Mouse (Mus musculus): ENCODE measurements at regions not wholly inside any gene's neighbourhood (a gene's known extent, or its start where the extent isn't known, plus 50 kb on each side); places are given as distances from the start of the nearest gene placed in this dataset.

DNA sequence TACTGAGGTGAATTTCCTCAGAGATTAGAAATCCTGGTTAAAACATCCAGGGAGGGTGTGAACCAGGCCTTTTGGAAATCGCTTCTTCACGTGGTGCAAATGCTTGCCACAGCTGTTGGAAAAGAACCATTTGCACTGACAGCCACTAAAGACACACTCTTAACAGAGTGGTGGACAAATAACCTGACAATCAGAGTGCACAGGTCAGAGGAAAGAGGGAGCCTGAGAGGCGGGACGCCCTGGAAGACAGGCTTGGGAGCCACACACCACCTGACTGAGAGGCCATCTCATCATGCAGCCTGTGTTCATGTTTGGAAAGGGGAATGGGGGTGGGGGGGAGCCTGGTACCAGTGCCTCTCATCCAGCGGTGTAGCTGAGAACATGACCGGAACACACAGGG, 87.0 kb upstream of the Gm11983 start:
- no peak for DNase-seq (ENCODE audit: low read depth, low spot score)

DNA sequence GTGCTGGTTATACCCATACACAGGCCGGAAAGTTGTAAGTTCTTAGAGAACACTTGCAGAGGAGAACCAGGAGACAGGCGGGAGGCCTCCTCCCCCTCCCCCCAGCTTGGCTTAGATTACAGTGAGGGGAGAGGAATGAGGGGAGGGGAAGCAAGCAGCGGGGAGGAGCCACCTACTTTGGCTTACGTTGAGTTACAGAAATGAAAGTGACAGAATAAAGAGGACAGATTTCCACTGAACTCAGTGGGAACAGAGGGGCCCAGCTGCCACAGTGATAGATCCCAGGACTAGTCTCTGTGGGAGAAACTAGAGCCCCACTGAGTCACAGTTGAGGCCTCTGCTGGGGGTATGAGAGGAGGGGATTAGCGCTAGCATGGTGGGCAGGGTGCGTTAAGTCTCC, 86.5 kb upstream of the Gm11983 start:
- no peak for DNase-seq (ENCODE audit: low read depth, low spot score)

DNA sequence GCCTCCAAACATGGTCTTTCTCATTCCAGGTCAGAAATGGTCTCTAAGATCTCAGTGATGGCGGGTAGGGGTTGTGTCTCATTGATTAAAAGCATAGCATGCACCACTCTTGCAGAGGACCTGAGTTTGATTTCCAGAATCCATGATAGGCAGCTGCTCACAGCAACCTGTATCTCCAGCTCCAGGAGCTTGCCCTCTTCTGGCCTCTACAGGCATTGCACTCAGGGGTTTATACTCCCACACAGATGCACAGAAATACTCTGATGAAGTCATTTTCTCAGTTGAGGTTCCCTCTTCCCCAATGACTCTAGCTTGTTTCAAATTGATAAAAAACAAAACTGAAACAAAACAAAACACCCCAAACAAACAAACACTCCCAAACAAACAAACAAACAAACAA, 81.1 kb upstream of the Gm11983 start:
- no peak for DNase-seq (ENCODE audit: low read depth, low spot score)

- DNase-seq (ENCODE audit: low read depth, low spot score) = no peak
Measured at GRCm38 (mm10) chr11:6905630-6906029, 68.2 kb upstream of the Gm11983 start.

DNA sequence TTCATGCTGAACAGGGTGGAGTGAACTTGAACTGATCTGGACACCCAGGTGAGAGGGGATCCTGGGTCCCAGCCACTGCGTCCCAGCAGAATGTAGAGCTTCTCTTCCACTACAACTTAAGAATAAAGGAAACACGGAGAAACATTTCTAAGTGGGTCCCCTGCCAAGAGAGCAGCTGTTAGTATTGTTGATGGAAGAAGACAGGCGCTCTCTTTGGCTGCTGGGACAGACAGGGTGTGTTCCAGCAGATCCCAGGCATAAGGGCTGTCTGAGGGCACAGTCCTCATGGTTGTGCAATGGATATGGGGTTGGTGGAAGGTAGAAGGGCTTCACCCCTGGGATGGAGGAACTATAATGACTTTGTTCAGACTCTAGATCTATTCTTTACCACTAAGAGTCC, 65.5 kb upstream of the Gm11983 start:
- no peak for DNase-seq (ENCODE audit: low read depth, low spot score)

DNA sequence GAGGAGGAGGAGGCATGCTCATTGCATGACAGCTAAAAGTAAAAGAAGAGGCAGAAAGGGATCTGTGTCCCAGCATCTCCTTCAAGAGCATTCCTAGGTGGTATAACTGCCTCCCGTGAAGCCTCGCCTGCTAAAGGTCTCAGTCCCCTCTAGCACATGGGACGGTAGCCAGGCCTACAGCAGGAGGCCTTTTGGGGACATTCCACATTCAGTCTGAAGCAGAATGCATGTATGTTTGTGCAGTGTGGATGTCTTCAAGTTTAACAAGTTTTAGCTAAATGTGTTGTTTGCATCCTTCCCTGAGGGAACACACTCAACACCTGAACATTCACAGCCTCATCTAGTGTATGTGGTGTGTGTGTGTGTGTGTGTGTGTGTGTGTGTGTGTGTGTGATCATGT, 64.8 kb upstream of the Gm11983 start:
- DNase-seq (ENCODE audit: low read depth, low spot score) = no peak

DNA sequence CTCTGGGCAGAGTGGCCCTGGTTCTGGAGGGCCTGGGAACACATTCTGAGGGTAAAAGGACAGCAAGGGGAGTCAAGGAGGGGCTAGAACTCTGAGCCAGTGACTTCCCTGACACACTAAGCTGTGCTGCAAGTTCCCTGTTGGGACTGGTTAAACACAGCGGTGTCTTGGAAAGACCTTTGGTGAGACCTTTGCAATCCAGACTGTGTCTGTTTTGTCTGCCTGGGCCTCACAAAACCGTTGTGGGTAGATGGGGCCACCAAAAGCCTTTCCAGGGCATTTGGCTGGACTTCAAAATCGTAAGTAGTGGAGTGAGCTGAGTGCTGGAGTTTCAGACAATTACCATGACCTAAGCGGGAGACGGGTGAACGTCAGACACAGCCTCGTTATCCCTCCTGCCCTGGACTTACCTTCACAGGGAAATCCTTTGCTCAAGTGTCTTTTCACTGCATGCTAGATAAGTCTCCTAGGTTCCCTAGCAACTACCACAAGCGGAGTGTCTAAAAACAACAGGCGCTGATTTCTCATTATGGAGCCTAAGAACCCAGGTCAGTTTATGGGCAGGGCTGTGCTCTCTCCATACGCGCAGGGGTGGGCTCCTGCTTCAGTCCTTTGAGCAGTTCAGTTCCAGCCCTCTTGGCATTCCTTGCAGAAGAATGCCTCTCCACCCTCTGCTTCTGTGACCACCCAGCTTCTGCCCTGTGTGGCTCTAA, 63.5 kb upstream of the Gm11983 start:
- no peak for DNase-seq (ENCODE audit: low read depth, low spot score)

DNA sequence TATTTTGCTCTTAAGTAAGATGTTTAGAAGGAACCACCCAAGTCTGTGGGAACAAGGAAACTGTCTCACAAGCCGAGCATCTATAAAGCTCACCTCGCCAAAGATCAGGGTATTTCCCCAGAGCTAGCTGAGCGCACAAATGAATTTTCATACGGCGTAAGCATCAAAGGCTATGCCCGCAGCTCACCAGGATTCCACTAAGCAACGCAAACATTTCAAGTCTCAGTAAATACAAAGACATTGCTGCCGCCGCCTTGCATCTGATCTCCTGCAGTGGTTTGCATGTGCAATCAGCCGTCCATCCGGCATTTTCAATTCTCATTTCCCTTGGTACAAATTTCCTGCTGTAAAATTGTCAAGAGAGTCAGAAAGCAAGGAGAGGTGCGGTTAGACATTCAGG, 62.9 kb upstream of the Gm11983 start:
- no peak for DNase-seq (ENCODE audit: low read depth, low spot score)

DNA sequence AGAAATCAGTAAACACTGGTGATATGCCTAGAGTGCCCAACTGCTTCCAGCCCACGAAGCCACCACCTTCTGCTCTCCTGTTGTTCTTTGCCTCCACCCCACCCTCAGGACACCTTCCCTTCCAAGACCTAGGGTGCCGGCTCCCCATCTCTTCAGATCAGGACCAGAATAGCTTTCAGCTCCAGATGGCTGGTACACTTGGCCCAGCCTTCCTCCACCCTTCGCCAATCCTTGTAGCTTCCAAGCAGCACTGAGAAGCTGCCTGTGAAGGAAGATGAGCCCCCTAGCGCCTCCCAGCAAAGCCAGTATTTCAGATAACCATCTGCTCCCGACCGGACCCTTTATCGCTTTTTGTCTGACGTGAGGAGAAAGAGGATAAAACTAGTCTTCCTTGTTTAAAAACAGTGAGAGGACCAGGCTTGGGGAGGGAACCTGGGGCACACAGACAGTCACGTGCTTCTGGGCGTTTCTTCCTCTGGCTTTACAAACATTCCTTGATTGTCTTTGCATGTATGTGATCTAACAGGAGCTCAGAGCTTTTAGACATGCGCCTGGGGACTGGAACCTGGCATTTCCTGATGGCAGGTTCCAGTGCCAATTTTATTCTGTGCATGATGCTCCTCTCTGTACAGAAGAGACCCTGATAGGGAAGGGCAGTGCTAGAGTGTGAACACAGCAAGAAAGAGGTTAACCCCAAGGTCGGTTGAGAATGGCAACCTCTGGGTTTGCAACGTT, 62.0 kb upstream of the Gm11983 start:
- DNase-seq (ENCODE audit: low read depth, low spot score) = no peak

GRCm38 (mm10) chr11:6898357-6899097, 61.1 kb upstream of the Gm11983 start:
- DNase-seq (ENCODE audit: low read depth, low spot score) = no peak

- DNase-seq (ENCODE audit: low read depth, low spot score) = no peak
Measured at GRCm38 (mm10) chr11:6895786-6896093, 58.3 kb upstream of the Gm11983 start.

DNA sequence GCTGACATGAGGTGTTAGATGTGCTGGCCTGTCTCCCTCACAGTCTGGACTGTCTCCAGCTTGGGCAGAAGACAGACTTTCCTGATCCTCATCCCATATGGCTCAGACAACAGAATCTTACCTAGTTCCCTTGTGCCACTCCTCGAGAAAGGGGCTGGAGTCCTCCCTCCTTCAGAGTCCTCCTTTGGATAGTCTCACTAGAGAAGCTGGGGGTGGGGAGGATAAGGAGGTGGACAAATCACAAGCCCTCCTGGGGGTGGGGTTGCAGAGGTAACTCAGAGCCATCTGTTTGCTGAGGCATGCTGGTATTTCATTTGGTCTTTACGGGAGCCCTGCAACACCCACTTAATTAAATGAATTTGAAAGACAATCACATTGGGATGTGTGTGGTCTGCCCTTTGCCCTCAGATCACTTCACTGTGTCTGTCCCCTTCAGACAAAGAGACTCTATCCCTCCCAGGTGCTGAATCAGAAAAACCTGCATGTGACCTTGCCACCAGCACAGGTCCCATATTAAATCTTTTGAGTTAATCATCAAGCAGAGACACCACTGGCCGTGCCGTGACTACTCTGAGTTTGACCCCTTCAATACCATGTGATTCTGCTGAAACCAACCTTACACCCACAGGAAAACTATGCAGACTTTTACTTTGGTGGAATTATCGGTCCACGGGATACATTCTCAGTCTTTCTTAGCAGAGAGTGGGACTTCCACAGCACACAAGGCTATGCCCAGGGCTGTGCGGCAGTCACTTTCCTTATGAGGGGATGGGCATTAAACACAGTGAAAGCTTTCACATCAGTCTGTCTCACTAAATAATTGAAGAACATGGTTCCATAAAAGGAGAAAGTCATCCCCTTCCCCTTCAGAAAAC, 57.7 kb upstream of the Gm11983 start:
- DNase-seq (ENCODE audit: low read depth, low spot score) = no peak

GRCm38 (mm10) chr11:6893734-6894133, 56.3 kb upstream of the Gm11983 start:
- no peak for DNase-seq (ENCODE audit: low read depth, low spot score)

- no peak for DNase-seq (ENCODE audit: low read depth, low spot score)
Measured at GRCm38 (mm10) chr11:6893063-6893462, 55.6 kb upstream of the Gm11983 start.

GRCm38 (mm10) chr11:6890450-6890849, 53.0 kb upstream of the Gm11983 start:
- no peak for DNase-seq (ENCODE audit: low read depth, low spot score)

GRCm38 (mm10) chr11:6889660-6890185, 52.3 kb upstream of the Gm11983 start:
- DNase-seq (ENCODE audit: low read depth, low spot score) = no peak

DNA sequence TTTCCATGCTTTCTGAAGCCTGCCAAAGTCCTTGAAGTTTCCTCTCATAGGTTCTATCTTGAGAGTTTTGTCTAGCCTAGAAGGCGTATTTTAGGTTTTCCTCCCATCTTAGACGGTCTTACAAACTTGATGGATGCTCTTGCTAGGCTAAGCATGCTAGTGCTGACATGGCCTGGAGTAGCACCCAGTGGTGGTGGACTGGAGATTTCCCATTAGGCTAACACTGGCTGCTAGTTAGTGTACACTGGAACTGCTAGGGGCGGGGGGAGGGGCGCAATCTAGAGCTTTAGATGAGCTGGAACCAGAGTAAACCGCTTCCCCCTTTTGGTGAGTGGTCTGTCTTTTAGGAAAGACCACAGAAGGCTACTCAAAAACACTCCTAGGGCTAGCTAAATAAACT, 51.7 kb upstream of the Gm11983 start:
- DNase-seq (ENCODE audit: low read depth, low spot score) = no peak
